Mouse (Mus musculus): ENCODE results near the gene Boll. TPM values are rescaled to one million over a fixed set of nuclear protein-coding genes. Genes with fewer than 3 reads are reported as not detected.
"Not testable (repeated sequence)": the region's sequence is repeated elsewhere in the genome, so short reads cannot be mapped to it uniquely, and the experiment has no call there.

Gene Boll
- polyA plus RNA-seq, 1 experiment from 2014 or later: 0.39 TPM

GRCm38 (mm10) chr1:55404439-55404838, 41.2 kb upstream of the Boll start:
- Histone ChIP-seq H3K4me2 (ENCODE audit: low read length) (no peak overlapping the region), H3K27ac (replicated peaks in 1 of 2; ENCODE audit: control insufficient read depth in 1 of 2, insufficient read depth in 1 of 2, low read depth in 2 of 2, low read length in 2 of 2) (no peak overlapping the region), H3K9ac (ENCODE audit: low read length) (no peak overlapping the region), H3K36me3 (ENCODE audit: control insufficient read depth, insufficient read depth, low read length) (no peaks in the 10 kb centered on the region), H3K27me3 (ENCODE audit: control insufficient read depth, insufficient read depth, low read length) (peaks cover 16% of the 10 kb centered on the region; the same call in 1 of the 2 replicates), H3K9me3 (ENCODE audit: control insufficient read depth, low read length) (no peaks in the 10 kb centered on the region), H3K4me3 (ENCODE audit: control insufficient read depth in 1 of 2, insufficient read depth in 1 of 2, low read depth in 1 of 2, low read length in 2 of 2) (no peak overlapping the region), H3K4me1 (ENCODE audit: control insufficient read depth in 2 of 2, insufficient read depth in 2 of 2, low read length in 2 of 2) (peaks cover 6 to 7% of the 10 kb centered on the region in 2 experiments; a peak in 3 of 4 replicates)
- WGBS: 8% methylated on average over 3 of the region's 3 CpGs
- ATAC-seq (ENCODE audit: insufficient number of reproducible peaks, insufficient read depth, low FRiP score, low read depth): no peak

GRCm38 (mm10) chr1:55399891-55400290, 36.6 kb upstream of the Boll start:
- Histone ChIP-seq H3K27ac (replicated peaks in 1 of 2; ENCODE audit: control insufficient read depth in 1 of 2, insufficient read depth in 1 of 2, low read depth in 2 of 2, low read length in 2 of 2) (no peak overlapping the region), H3K36me3 (ENCODE audit: control insufficient read depth, insufficient read depth, low read length) (no peaks in the 10 kb centered on the region), H3K9ac (ENCODE audit: low read length) (no peak overlapping the region), H3K9me3 (ENCODE audit: control insufficient read depth, low read length) (no peaks in the 10 kb centered on the region), H3K4me1 (ENCODE audit: control insufficient read depth in 2 of 2, insufficient read depth in 2 of 2, low read length in 2 of 2) (no peaks in the 10 kb centered on the region), H3K27me3 (ENCODE audit: control insufficient read depth, insufficient read depth, low read length) (peaks cover 13% of the 10 kb centered on the region; the same call in 1 of the 2 replicates), H3K4me3 (ENCODE audit: control insufficient read depth in 1 of 2, insufficient read depth in 1 of 2, low read depth in 1 of 2, low read length in 2 of 2) (no peak overlapping the region), H3K4me2 (ENCODE audit: low read length) (no peak overlapping the region)
- WGBS: 26% methylated on average over 5 of the region's 5 CpGs
- no peak for ATAC-seq (ENCODE audit: insufficient number of reproducible peaks, insufficient read depth, low FRiP score, low read depth)

GRCm38 (mm10) chr1:55383114-55383773, 20.0 kb upstream of the Boll start:
- Histone ChIP-seq H3K4me3 (ENCODE audit: control insufficient read depth in 1 of 2, insufficient read depth in 1 of 2, low read depth in 1 of 2, low read length in 2 of 2) (no peak overlapping the region), H3K27ac (replicated peaks in 1 of 2; ENCODE audit: control insufficient read depth in 1 of 2, insufficient read depth in 1 of 2, low read depth in 2 of 2, low read length in 2 of 2) (no peak overlapping the region), H3K9me3 (ENCODE audit: control insufficient read depth, low read length) (no peaks in the 10 kb centered on the region), H3K4me1 (ENCODE audit: control insufficient read depth in 2 of 2, insufficient read depth in 2 of 2, low read length in 2 of 2) (no peaks in the 10 kb centered on the region), H3K27me3 (ENCODE audit: control insufficient read depth, insufficient read depth, low read length) (no peaks in the 10 kb centered on the region), H3K4me2 (ENCODE audit: low read length) (no peak overlapping the region), H3K36me3 (ENCODE audit: control insufficient read depth, insufficient read depth, low read length) (no peaks in the 10 kb centered on the region), H3K9ac (ENCODE audit: low read length) (no peak overlapping the region)
- 18% methylated on average over 9 of the region's 9 CpGs for WGBS
- ATAC-seq (ENCODE audit: insufficient number of reproducible peaks, insufficient read depth, low FRiP score, low read depth): no peak

GRCm38 (mm10) chr1:55380527-55380926, 17.3 kb upstream of the Boll start:
- WGBS: 77% methylated on average over 2 of the region's 2 CpGs
- Histone ChIP-seq H3K4me2 (ENCODE audit: low read length) (no peak overlapping the region), H3K27me3 (ENCODE audit: control insufficient read depth, insufficient read depth, low read length) (no peaks in the 10 kb centered on the region), H3K9me3 (ENCODE audit: control insufficient read depth, low read length) (no peaks in the 10 kb centered on the region), H3K4me1 (ENCODE audit: control insufficient read depth in 2 of 2, insufficient read depth in 2 of 2, low read length in 2 of 2) (no peaks in the 10 kb centered on the region), H3K27ac (replicated peaks in 1 of 2; ENCODE audit: control insufficient read depth in 1 of 2, insufficient read depth in 1 of 2, low read depth in 2 of 2, low read length in 2 of 2) (no peak overlapping the region), H3K4me3 (ENCODE audit: control insufficient read depth in 1 of 2, insufficient read depth in 1 of 2, low read depth in 1 of 2, low read length in 2 of 2) (no peak overlapping the region), H3K36me3 (ENCODE audit: control insufficient read depth, insufficient read depth, low read length) (no peaks in the 10 kb centered on the region), H3K9ac (ENCODE audit: low read length) (no peak overlapping the region)
- ATAC-seq (ENCODE audit: insufficient number of reproducible peaks, insufficient read depth, low FRiP score, low read depth): no peak

GRCm38 (mm10) chr1:55372626-55373025, 9.4 kb upstream of the Boll start:
- H3K4me1 ChIP-seq (ENCODE audit: control insufficient read depth in 2 of 2, insufficient read depth in 2 of 2, low read length in 2 of 2): no peaks in the 10 kb centered on the region
- H3K4me3 ChIP-seq (ENCODE audit: control insufficient read depth in 1 of 2, insufficient read depth in 1 of 2, low read depth in 1 of 2, low read length in 2 of 2): no peak overlapping the region
- WGBS: 81% methylated on average over 3 of the region's 3 CpGs
- no peak for ATAC-seq (ENCODE audit: insufficient number of reproducible peaks, insufficient read depth, low FRiP score, low read depth)
- no peaks in the 10 kb centered on the region for H3K9me3 ChIP-seq (ENCODE audit: control insufficient read depth, low read length)
- no peak overlapping the region for H3K9ac ChIP-seq (ENCODE audit: low read length)
- no peaks in the 10 kb centered on the region for H3K27me3 ChIP-seq (ENCODE audit: control insufficient read depth, insufficient read depth, low read length)
- H3K36me3 ChIP-seq (ENCODE audit: control insufficient read depth, insufficient read depth, low read length): no peaks in the 10 kb centered on the region
- no peak overlapping the region for H3K4me2 ChIP-seq (ENCODE audit: low read length)
- H3K27ac ChIP-seq (replicated peaks in 1 of 2; ENCODE audit: control insufficient read depth in 1 of 2, insufficient read depth in 1 of 2, low read depth in 2 of 2, low read length in 2 of 2): no peak overlapping the region

- Histone ChIP-seq H3K4me1 (ENCODE audit: control insufficient read depth in 2 of 2, insufficient read depth in 2 of 2, low read length in 2 of 2) (peaks cover 0 to 4% of the 10 kb centered on the region in 2 experiments; a peak in 2 of 4 replicates), H3K4me2 (ENCODE audit: low read length) (peak overlapping the region; percentile 76), H3K27ac (replicated peaks in 1 of 2; ENCODE audit: control insufficient read depth in 1 of 2, insufficient read depth in 1 of 2, low read depth in 2 of 2, low read length in 2 of 2) (no peak overlapping the region), H3K36me3 (ENCODE audit: control insufficient read depth, insufficient read depth, low read length) (no peaks in the 10 kb centered on the region), H3K4me3 (ENCODE audit: control insufficient read depth in 1 of 2, insufficient read depth in 1 of 2, low read depth in 1 of 2, low read length in 2 of 2) (peak overlapping the region; percentile 52 to 67), H3K9ac (ENCODE audit: low read length) (peak overlapping the region; percentile 56), H3K27me3 (ENCODE audit: control insufficient read depth, insufficient read depth, low read length) (peaks cover 17% of the 10 kb centered on the region), H3K9me3 (ENCODE audit: control insufficient read depth, low read length) (peaks cover 7% of the 10 kb centered on the region)
- ATAC-seq (ENCODE audit: insufficient number of reproducible peaks, insufficient read depth, low FRiP score, low read depth): peak; percentile 54; the same call in 1 of the 2 replicates
- WGBS: 5% methylated on average over 24 of the region's 27 CpGs
These were observed 317 bp upstream of the Boll start for GRCm38 (mm10) chr1:55363586-55363985.

GRCm38 (mm10) chr1:55362634-55363033, 635 bp downstream of the Boll start:
- no peak overlapping the region for H3K27ac ChIP-seq (replicated peaks in 1 of 2; ENCODE audit: control insufficient read depth in 1 of 2, insufficient read depth in 1 of 2, low read depth in 2 of 2, low read length in 2 of 2)
- 42% methylated on average over 41 of the region's 49 CpGs for WGBS
- H3K36me3 ChIP-seq (ENCODE audit: control insufficient read depth, insufficient read depth, low read length): no peaks in the 10 kb centered on the region
- peaks cover 7% of the 10 kb centered on the region for H3K9me3 ChIP-seq (ENCODE audit: control insufficient read depth, low read length)
- H3K27me3 ChIP-seq (ENCODE audit: control insufficient read depth, insufficient read depth, low read length): peaks cover 17% of the 10 kb centered on the region
- H3K4me2 ChIP-seq (ENCODE audit: low read length): peak overlapping the region; percentile 76
- ATAC-seq (ENCODE audit: insufficient number of reproducible peaks, insufficient read depth, low FRiP score, low read depth): peak; percentile 35; the same call in 1 of the 2 replicates
- peaks cover 0 to 4% of the 10 kb centered on the region in 2 experiments; a peak in 2 of 4 replicates for H3K4me1 ChIP-seq (ENCODE audit: control insufficient read depth in 2 of 2, insufficient read depth in 2 of 2, low read length in 2 of 2)
- peak overlapping the region in 1 of 2 experiments; percentile 52; a peak in 2 of 4 replicates for H3K4me3 ChIP-seq (ENCODE audit: control insufficient read depth in 1 of 2, insufficient read depth in 1 of 2, low read depth in 1 of 2, low read length in 2 of 2)
- H3K9ac ChIP-seq (ENCODE audit: low read length): no peak overlapping the region

- not testable (repeated sequence) for H3K9ac ChIP-seq (ENCODE audit: low read length); ATAC-seq (ENCODE audit: insufficient number of reproducible peaks, insufficient read depth, low FRiP score, low read depth)
These were observed 11.4 kb downstream of the Boll start for GRCm38 (mm10) chr1:55351914-55352313.

More at GRCm38 (mm10) chr1:55351914-55352313, 11.4 kb downstream of the Boll start:
- not testable (repeated sequence) for H3K4me3 ChIP-seq (ENCODE audit: control insufficient read depth in 1 of 2, insufficient read depth in 1 of 2, low read depth in 1 of 2, low read length in 2 of 2); H3K36me3 ChIP-seq (ENCODE audit: control insufficient read depth, insufficient read depth, low read length); H3K27ac ChIP-seq (replicated peaks in 1 of 2; ENCODE audit: control insufficient read depth in 1 of 2, insufficient read depth in 1 of 2, low read depth in 2 of 2, low read length in 2 of 2); H3K9me3 ChIP-seq (ENCODE audit: control insufficient read depth, low read length); H3K4me2 ChIP-seq (ENCODE audit: low read length); H3K27me3 ChIP-seq (ENCODE audit: control insufficient read depth, insufficient read depth, low read length); H3K4me1 ChIP-seq (ENCODE audit: control insufficient read depth in 2 of 2, insufficient read depth in 2 of 2, low read length in 2 of 2)
- 72% methylated on average over 2 of the region's 2 CpGs for WGBS
